Mouse (Mus musculus): Measurements from ENCODE around the gene Timm29. TPM values are rescaled to one million over a fixed set of nuclear protein-coding genes. Genes with fewer than 3 reads are reported as not detected.

Gene Timm29
- total RNA-seq (2015) (20.5 and 22.2 TPM in 2 replicates), total RNA-seq (2017) (21.3 and 22.3 TPM in 2 replicates)

DNA sequence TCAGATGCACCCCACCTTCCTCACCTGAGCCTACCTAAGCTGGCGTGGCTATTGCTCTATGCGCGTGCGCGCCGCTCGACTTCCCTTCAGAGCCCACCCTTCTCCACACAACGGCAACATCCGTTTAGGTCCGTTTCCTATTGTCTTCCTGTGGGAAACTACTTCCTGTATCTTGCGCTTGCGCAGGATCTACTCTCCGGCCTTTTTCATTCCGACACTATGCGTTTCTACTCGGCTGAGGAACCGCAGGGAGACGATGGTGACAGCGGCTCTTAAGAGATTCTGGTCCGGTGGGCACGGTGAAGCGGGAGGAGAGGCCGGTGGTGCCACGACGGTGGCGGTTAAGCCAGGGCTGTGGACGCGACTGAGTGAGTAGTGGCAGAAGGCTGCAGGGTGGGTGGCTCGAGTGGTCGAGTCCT is at the start of gene Timm29, which contains the start of gene Yipf2:
TSS of gene Timm29 (plus strand) at position 20 of the 419 bp plus-strand sequence.
TSS of gene Yipf2 (minus strand) at position 126 of the 419 bp plus-strand sequence.
- peak; percentile 81 for ATAC-seq (ENCODE audit: poor library complexity, severe bottlenecking)

DNA sequence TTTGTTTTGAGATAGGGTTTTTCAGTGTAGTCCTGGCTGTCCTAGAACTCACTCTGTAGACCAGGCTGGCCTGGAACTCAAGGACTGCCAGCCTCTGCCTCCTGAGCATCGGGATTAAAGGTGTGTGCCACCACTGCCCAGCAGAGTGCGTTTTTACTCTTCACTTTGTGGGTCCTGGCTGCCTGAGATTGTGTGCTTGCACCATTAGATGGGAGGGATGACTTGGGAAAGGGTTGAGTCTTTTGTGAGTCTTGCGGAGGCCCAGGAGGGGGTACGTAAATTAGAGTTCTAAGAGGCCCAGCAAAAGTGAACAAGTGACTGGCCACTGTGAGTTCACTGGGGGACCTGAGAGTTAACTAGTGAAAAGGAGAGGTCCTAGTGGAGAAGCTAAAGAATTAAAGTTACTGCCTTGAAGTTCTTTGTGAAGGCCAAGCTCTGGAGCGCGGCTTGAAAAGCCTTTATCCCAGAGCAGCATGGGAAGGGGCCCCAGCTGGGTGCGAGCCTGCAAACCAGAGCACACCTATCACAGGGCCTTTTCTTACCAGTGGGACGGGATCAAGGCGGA is 47.1 kb upstream of the Timm29 start:
- ATAC-seq (ENCODE audit: poor library complexity, severe bottlenecking), result no peak

DNA sequence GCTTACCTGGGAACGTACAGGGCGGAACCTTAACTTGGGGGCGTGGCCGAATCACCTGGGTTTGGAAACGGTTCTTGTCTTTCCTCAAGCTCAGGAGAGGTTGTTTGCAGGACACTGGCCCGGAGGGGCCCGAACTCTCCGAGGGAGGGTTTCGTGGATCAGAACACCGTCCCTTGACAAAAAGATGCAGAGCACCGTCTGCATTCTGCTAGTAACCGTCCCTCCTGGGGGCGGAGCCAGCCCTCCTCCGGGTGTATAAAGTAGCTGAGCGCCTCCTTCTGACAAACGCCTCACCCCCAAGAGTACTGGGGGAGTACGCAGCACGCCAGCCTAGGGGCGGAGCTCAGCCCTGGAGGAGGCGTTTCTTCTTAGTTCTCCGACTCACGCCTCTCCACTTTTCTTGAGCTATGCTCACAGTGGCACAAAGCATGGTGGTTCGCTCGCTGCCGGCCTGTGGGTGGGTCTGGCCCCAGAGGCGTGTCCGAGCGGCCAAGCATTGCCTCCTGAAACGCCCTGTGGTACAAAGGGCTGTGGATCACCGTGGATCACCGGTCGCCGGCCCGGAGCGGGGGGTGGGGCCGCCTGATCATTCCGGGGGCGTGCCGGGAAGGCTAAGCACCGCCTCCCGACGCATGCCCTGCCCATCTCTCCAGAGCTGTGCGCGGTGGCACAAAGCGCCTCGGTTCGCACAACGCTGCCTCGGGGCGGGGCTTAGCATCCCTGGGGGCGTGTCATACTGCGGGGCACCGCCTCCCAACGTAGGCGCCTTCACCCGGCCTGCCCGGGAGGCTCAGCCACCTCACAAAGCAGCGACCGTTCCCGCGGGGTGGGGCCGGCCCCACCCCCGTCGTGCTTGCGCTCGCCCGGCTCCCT is 46.4 kb upstream of the Timm29 start:
- ATAC-seq (ENCODE audit: poor library complexity, severe bottlenecking), result peak; percentile 92

DNA sequence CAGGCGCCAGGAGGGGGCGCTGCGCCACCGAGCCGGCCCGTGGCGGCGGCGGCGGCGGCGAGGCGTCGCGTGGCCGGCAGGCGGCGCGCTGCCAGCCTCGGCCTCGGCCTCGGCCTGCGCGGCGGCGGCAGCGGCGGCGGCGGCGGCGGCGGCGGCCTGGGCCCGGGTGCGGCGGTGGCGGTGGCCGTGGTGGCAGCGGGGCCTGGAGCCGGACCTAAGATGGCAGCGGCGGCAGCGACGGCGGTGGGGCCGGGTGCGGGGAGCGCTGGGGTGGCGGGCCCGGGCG is 45.8 kb upstream of the Timm29 start, which contains the start of gene Carm1:
TSS of gene Carm1 (plus strand) at position 106 of the 286 bp plus-strand sequence.
- no peak for ATAC-seq (ENCODE audit: poor library complexity, severe bottlenecking)

DNA sequence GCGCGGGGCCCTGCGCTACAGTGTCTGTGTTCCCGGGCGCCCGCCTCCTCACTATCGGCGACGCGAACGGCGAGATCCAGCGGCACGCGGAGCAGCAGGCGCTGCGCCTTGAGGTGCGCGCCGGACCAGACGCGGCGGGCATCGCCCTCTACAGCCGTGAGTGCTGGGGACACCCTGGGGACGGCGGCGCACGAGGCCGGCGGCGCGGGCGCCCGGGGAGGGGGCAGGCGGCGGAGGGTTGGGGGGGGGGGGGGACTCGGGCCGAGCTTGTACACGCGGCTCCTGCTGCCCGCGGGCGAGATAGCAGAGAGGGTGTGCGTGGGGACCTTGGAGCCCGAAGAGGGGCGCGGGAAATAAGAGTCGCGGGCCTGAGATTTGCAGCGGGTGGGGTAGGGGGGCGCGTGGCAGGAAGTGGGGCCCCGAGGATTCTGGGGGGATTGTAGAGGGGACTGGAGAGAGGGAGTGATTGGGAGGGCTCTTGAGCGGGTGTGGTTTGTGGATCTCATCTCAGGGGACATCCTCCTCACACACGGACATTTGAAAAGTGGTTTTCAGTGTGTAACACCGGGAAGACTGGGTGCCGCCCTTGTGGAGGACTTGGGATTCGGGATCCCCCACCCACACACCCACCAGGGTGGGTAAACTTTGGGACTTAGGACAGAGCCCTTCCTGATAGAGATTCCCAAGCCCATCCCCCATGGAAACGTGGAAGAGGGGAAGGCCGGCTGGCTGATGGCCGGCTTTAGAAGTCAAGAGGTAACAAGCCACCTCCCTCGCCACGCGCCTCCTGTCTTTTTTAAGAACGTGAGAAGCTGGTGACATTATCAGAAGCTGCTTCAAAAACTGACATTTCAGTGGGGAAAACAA is 45.2 kb upstream of the Timm29 start:
- no peak for ATAC-seq (ENCODE audit: poor library complexity, severe bottlenecking)

DNA sequence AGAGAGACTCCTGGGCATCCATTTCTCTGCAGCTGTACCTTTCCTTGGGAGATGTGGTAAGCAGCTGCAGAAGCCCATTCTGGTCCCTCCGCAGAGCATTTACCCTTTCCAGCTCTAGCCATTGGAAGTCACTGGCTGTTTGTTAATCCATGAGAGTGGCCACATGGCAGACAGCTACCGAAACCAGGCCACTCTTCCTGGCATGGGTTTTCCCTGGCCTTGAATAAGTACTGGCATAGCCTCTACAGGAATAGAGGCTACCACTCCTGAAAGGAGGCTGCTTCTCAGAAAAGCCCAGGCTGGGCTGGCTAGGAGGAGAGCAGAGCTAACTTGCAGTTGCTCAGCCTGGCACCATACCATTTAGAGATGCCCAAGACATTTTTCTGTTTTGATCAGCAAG is 41.5 kb upstream of the Timm29 start:
- no peak for ATAC-seq (ENCODE audit: poor library complexity, severe bottlenecking)

DNA sequence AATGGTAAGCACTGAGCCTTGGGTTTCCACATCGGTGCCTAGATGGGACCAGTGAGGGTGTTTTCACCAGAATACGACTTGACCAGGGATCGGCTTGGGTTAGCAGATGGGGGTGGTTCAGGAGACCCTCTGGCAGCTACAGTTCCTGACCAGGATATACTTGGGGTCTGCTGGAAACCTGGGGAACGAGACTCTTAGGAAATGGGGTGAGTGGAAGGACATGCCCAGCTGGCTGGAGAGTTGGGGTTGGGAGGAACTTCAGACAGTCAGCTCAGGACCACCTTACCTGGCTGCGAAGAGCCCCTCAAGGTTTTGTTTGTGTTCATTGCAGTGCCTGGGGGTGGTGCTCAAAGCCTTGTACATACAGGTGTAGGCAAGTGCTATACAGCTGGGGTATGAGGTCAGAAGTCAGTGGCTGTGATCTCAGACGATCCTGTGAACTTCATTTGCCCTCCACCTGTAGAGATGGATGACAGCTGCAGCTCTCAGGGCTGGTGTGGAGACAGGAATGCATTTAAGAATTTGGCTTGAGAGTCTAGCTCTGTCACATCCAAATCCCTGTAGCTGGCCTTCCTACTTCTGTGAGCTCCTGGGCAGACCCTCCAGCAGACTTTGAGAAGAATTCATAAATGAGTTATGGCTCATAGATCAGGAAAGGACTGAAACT is 38.8 kb upstream of the Timm29 start:
- ATAC-seq (ENCODE audit: poor library complexity, severe bottlenecking), result no peak

DNA sequence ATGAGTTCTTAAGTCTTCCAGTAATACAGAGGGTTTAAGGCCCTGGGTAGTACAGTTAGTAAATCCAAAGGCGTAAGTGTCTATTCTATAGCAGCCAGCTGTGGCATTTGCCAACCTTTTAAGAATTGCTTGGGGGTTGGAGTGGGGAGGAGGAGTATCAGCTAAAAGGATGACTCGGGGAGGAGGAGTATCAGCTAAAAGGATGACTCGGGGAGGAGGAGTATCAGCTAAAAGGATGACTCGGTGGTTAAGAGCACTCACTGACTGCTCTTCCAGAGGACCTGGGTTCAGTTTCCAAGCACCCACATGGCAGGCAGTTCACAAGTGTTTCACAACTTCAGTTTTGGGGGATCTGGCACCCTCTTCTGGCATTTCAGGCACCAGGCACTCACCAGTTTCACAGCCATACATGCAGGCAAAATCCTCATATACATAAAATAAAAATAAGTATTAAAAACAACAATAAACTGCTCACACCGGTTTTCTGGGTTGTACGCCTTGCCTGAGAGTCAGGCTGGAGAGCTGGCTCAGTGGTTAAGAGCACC is 37.3 kb upstream of the Timm29 start:
- no peak for ATAC-seq (ENCODE audit: poor library complexity, severe bottlenecking)

DNA sequence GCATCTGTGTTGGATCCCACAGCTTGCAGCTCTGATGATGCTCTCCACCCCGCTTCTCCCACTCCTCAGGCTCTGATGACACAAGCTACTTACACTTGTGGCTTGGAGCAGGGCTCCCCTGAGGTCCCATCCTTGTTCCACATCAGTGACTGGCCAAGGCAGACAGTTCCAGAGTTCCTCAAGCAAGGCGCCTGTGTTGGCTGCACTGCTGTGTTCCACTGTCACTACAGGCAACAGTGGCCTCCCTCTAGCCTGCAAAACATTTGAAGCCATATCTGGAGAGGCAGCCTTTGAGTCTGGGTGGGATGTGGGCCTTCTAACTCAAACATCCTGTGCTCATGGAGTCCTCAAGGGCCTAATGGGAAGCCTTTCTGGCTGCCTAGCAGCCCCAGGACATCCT is 35.5 kb upstream of the Timm29 start:
- ATAC-seq (ENCODE audit: poor library complexity, severe bottlenecking), result no peak

DNA sequence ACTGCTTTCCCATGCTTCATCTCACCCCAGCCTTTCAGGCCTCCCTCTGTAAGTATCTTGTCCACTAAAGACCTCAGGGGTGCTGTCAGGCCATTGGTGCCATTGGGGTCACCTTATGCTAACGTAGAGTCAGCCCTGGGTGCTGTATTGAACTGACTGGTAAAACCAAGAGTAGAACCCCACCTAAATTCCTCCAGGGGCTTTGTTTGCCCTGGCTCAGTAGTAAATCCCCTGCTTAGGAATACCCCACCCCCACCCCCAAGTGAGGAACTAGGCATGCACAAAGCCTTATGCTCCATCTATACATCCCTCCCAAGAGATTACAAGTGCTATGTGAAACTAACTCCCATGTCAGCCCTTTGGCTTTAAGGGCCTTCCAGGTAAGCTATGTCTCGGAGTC is 35.0 kb upstream of the Timm29 start:
- ATAC-seq (ENCODE audit: poor library complexity, severe bottlenecking), result no peak

DNA sequence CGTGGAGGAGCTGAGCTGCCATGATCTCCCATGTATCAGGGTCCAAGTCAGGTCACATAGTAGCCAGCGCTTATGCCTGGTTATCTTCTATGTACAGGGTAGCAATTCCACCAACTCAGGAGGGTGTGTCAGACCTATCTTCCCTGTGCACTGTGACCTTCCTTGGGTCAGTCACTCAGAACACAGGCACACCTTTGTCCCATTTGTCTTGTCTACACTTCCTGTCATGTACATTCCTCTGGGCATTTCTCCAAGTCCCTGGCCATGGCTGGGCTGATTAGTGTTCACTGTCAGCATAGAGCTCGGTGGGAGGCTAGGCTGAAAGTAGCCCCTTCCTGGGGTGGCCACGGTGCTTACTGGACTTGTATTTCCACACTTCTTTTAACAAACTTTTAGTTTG is 34.2 kb upstream of the Timm29 start:
- 0 out of 2 replicates have a peak, but pooled peaks have one; percentile 24 for ATAC-seq (ENCODE audit: poor library complexity, severe bottlenecking)

DNA sequence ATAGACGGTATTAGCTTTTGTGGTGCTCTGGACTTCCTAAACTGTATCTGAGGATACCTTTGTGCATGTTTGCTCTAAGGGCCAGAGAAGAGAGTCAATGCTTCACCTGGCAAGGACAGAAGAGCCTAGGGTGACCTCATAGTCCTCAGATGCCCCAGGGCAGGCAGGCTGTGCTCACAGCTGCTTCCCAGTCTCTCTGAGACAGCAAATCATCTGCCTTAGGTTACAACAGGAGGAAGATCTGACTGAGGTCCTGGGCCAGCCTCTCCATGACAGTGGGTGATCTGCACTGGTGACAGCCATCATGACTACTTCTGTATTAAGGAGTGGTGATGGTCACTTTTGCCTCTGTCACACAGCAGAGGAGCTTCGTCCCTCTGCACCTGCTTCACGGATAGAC is 33.4 kb upstream of the Timm29 start:
- ATAC-seq (ENCODE audit: poor library complexity, severe bottlenecking), result no peak

DNA sequence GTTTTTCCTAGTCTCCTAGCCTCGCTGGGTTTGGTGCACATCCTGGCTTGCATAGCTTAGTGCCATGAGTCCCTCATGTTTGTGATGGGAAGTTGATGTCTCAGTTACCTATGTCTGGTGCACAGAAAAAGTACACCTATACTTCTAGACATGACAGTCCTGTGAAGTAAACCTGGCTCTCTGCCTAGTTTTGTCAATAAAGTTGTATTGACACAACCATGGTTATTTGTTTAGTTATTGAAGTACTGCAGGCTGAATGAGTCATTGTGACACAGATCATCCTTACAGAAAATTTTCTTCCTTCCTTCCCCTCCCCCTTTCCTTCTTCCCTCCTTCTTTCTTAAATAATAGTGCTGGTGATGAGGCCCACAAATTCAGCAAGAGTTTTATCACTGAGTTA is 28.1 kb upstream of the Timm29 start:
- no peak for ATAC-seq (ENCODE audit: poor library complexity, severe bottlenecking)

DNA sequence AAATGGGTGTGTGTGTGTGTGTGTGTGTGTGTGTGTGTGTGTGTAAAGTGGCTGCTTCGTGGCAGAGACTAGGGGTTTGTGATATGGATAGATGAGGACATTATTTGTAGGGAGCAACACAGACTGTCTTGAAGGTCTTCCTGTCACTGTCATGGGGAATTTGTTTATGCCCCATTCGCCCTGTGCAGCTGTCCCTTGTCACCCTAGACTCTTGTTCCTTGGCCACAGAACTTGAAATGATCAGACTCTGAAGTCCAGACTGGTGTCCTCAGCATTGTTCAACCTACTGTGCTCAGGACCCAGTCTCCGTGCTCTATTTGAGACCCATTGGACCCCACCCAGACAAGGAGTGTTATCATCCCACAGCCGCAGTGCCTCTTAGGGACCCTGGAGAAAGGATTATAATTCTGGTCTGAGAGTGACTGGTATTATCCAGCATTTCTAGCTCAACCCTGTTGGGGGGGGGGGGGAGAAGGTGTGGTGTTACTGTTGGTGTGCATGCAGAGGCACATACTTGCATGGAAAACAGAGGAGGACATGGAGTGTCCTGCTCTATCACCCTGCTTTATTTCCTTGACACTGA is 27.4 kb upstream of the Timm29 start:
- no peak for ATAC-seq (ENCODE audit: poor library complexity, severe bottlenecking)

DNA sequence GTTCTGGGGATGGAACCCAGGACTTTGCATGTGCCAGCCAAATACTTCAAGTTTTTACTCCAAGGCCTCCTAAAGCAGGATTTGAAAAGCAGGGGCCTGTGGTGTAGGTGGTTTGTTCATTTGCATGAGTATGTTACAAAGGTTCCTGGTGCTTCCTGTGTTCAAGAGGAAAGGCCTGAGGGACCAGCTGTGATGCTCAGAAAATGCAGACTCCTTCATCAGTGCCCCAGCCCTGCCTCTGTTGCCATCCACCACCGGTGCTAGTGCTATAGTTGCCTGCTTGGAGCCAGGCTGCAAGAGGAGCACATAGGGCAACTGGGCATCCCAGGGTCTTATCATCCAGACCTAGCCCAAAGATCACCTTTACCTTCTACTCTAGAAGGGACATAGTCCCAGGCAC is 26.0 kb upstream of the Timm29 start:
- ATAC-seq (ENCODE audit: poor library complexity, severe bottlenecking), result no peak

DNA sequence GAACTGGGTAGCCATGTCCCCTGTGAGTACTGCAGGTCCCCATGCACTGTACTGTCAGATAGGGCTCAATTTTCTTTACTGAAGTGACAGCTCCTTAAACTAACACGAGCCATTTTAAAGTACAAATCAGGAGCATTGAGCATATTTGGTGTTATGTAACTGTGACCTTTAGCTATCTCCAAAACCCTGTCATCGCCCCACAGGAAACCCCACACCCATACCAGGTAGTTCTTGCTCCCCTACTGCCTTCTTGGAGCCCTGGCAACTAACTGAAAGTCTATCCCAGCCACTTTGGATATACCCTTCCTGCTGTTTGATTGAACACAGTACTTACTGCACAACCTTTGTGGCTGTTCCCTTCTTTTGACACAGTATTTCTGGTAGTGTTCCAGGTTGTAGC is 25.5 kb upstream of the Timm29 start:
- ATAC-seq (ENCODE audit: poor library complexity, severe bottlenecking), result no peak

DNA sequence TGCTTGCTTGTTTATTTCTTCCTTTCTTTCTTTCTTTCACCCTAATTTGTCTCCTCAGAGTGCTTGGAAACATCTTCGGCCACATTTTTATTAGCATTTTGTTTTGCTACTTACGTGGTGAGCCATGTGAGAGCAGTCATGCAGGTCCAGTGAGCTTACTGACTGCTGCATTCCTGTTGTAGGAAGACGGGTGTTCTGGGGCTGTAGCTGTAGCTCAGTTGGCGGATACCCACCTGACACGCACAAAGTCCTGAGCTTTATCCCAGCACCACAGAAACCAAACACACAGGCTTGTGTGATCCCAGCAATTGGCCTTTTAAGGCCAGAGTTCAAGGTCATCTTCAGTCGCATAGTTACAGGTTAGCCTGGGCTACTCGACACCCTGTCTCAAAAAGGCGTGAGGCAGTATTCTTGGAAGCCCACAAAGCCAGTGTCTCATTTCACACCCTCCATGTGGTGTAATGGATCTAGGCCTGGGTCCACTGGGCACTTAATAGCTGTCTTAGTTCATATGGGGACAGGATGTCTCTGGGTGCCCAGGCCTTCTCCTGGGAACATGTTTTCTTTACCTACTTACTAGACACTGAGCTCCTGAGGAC is 23.8 kb upstream of the Timm29 start:
- no peak for ATAC-seq (ENCODE audit: poor library complexity, severe bottlenecking)

DNA sequence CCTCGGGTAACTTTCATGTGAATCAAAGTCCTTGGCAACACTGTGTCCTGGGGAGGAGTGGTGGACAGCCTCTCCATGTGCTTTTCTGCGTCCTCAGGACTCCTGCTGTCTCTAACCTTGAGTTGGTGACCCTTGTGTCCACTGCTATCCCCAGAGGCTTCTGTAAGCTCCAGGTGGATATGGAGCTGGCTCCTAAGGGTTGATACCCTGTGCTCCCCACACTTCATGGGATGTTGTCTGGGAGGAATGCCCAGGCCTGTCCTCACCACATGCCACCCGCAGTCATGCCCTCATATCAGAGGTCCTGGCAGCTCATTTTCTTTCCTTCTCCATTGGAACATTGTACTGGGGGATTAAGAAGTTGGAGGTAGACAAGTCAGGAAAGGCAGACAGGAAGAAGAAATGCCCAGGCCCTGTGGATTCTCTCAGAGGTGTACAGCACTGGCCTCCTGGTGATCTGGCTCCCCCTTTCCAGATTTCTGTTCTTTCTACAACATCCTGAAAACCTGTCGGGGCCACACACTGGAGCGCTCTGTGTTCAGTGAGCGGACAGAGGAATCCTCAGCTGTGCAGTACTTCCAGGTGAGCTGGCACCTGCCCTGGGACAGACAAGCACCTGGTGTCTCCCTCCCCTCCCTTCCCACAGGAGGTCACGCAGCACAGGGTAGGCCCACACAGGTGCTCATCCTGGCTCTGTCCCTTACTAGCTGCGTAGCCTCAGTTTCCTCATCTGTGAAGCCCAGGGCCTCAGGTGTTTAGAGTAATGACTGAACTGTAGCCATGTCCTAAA is 18.3 kb upstream of the Timm29 start:
- no peak for ATAC-seq (ENCODE audit: poor library complexity, severe bottlenecking)

DNA sequence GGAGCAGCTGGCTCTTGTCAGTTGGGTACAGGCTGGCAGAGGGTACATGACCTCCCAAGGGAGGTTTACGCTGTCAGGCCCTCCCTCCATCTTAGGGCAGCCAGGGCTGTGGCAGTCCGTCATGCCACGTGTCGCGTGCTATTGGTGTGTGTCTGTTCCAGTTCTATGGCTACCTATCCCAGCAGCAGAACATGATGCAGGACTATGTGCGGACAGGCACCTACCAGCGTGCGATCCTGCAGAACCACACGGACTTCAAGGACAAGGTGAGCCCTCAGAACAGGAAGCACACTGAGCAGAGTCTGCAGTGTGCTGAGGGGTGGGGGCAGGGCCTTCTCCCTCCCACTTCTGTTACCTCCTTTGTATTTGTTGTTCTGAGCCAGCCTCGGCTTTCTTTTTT is 17.3 kb upstream of the Timm29 start:
- no peak for ATAC-seq (ENCODE audit: poor library complexity, severe bottlenecking)
